Mouse (Mus musculus) intestine, embryonic 14.5 days (tissue): ENCODE results near the gene Mcpt1. TPM values are rescaled to one million over a fixed set of nuclear protein-coding genes. Genes with fewer than 3 reads are reported as not detected.
"Not testable (repeated sequence)": the region's sequence is repeated elsewhere in the genome, so short reads cannot be mapped to it uniquely, and the experiment has no call there.

Experiments
- ATAC-seq: fragments of 200-750 bp; cut with Nextera tagmentation; replicated peaks from 2 replicates; pipeline ENCODE4 v1.8.0; 2017; ENCODE audit warnings: low read depth, moderate number of reproducible peaks, moderate TSS enrichment, moderate library complexity; ENCODE audit not compliant: low FRiP score, low TSS enrichment
- DNase-seq: peaks from one replicate; pipeline ENCODE4 v3.0.0-alpha.2; 2018; ENCODE audit warnings: low spot score
- H3K27ac ChIP-seq: fragments of 300-500 bp; sonication (generic); 2 replicates; pipeline ENCODE4 v1.5.1; 2014; ENCODE audit warnings: low read depth, mild to moderate bottlenecking, control low read depth
- H3K27me3 ChIP-seq: fragments of 300-500 bp; sonication (generic); replicated peaks from 2 replicates; pipeline ENCODE4 v1.6.1; 2014; ENCODE audit warnings: low read length, control low read depth; ENCODE audit not compliant: control insufficient read depth, insufficient read depth
- H3K36me3 ChIP-seq: fragments of 300-500 bp; sonication (generic); 2 replicates; pipeline ENCODE4 v1.6.1; 2014; ENCODE audit warnings: low read length, control low read depth; ENCODE audit not compliant: control insufficient read depth, insufficient read depth
- H3K4me1 ChIP-seq: fragments of 300-500 bp; sonication (generic); replicated peaks from 2 replicates; pipeline ENCODE4 v1.6.1; 2014; ENCODE audit warnings: low read length, control low read depth, mixed read lengths; ENCODE audit not compliant: control insufficient read depth, insufficient read depth
- H3K4me2 ChIP-seq: fragments of 300-500 bp; sonication (generic); 2 replicates; pipeline ENCODE4 v1.6.1; 2014; ENCODE audit warnings: low read length
- H3K4me3 ChIP-seq: fragments of 300-500 bp; sonication (generic); 2 replicates; pipeline ENCODE4 v1.5.1; 2014; ENCODE audit warnings: low read depth, low read length, control low read depth, mixed read lengths
- H3K9ac ChIP-seq: fragments of 300-500 bp; sonication (generic); 2 replicates; pipeline ENCODE4 v1.6.1; 2014; ENCODE audit warnings: mild to moderate bottlenecking, low read length
- H3K9me3 ChIP-seq: fragments of 300-500 bp; sonication (generic); 2 replicates; pipeline ENCODE4 v1.6.1; 2016; ENCODE audit warnings: low read length, control low read depth; ENCODE audit not compliant: control insufficient read depth
- WGBS: fragments of 180-500 bp; shearing (Covaris S2); extraction: QIAGEN DNeasy Blood & Tissue Kit; methylation state at CpG from one replicate; pipeline ENCODE4 v1.1.7; 2014; 5-methylcytosine and 5-hydroxymethylcytosine counted together
- polyA plus RNA-seq: library from polyadenylated mRNA; unstranded; fragments of >200 nt; fragmentation: Nextera tagmentation; extraction: Ambion mirVana; gene quantifications from 2 replicates; pipeline ENCODE4 v1.2.1, GENCODE M21; 2014

Gene Mcpt1
- polyA plus RNA-seq: 0.24 TPM in 2 replicates

GRCm38 (mm10) chr14:56017671-56018070 lies at the start of gene Mcpt1:
Gene Mcpt1, plus strand, starts transcription at chr14:56017971.
- H3K4me1 ChIP-seq, H3K9me3 ChIP-seq, H3K27ac ChIP-seq, H3K36me3 ChIP-seq, DNase-seq, H3K4me2 ChIP-seq, H3K27me3 ChIP-seq, ATAC-seq, H3K4me3 ChIP-seq, H3K9ac ChIP-seq: not testable (repeated sequence)
- 77% methylated on average over 3 of the region's 3 CpGs for WGBS

- H3K9me3 ChIP-seq, H3K4me2 ChIP-seq, DNase-seq, H3K36me3 ChIP-seq, H3K4me1 ChIP-seq, H3K9ac ChIP-seq, H3K27me3 ChIP-seq, ATAC-seq, H3K4me3 ChIP-seq, H3K27ac ChIP-seq: not testable (repeated sequence)
- WGBS: 67% methylated on average over 1 of the region's 3 CpGs
These were observed 30.3 kb upstream of the Mcpt1 start for GRCm38 (mm10) chr14:55987464-55987863.

GRCm38 (mm10) chr14:56013147-56013546 lies 4.6 kb upstream of the Mcpt1 start:
- Histone ChIP-seq H3K27ac (no peak overlapping the region), H3K9me3 (no peaks in the 10 kb centered on the region), H3K36me3 (no peaks in the 10 kb centered on the region), H3K9ac (no peak overlapping the region), H3K27me3 (no peaks in the 10 kb centered on the region), H3K4me3 (no peak overlapping the region), H3K4me1 (no peaks in the 10 kb centered on the region), H3K4me2 (no peak overlapping the region)
- 73% methylated on average over 3 of the region's 3 CpGs for WGBS
- ATAC-seq (no peak), DNase-seq (no peak)

- Histone ChIP-seq H3K9me3 (no peaks in the 10 kb centered on the region), H3K4me3 (no peak overlapping the region), H3K27me3 (no peaks in the 10 kb centered on the region), H3K27ac (no peak overlapping the region), H3K4me1 (no peaks in the 10 kb centered on the region), H3K36me3 (no peaks in the 10 kb centered on the region), H3K4me2 (no peak overlapping the region), H3K9ac (no peak overlapping the region)
- ATAC-seq: no peak
- WGBS: 93% methylated on average over 2 of the region's 2 CpGs
- no peak for DNase-seq
These were observed 3.8 kb upstream of the Mcpt1 start for GRCm38 (mm10) chr14:56013924-56014323.

GRCm38 (mm10) chr14:56019446-56019845 lies 1.7 kb downstream of the Mcpt1 start:
- Histone ChIP-seq H3K4me2 (no peak overlapping the region), H3K9me3 (no peaks in the 10 kb centered on the region), H3K27me3 (no peaks in the 10 kb centered on the region), H3K27ac (no peak overlapping the region), H3K9ac (no peak overlapping the region), H3K4me1 (no peaks in the 10 kb centered on the region), H3K36me3 (no peaks in the 10 kb centered on the region), H3K4me3 (no peak overlapping the region)
- 55% methylated on average over 1 of the region's 1 CpGs for WGBS
- ATAC-seq (no peak), DNase-seq (no peak)

GRCm38 (mm10) chr14:56021305-56021704 lies 3.5 kb downstream of the Mcpt1 start:
- H3K9ac ChIP-seq, H3K9me3 ChIP-seq, H3K4me3 ChIP-seq, H3K36me3 ChIP-seq, H3K4me2 ChIP-seq, DNase-seq, H3K27ac ChIP-seq, H3K27me3 ChIP-seq, ATAC-seq, H3K4me1 ChIP-seq: not testable (repeated sequence)
- WGBS: 64% methylated on average over 3 of the region's 4 CpGs

GRCm38 (mm10) chr14:56030395-56030794 lies 12.6 kb downstream of the Mcpt1 start, which contains the start of gene Mcpt9:
Gene Mcpt9, minus strand, starts transcription at chr14:56030495.
- H3K4me3 ChIP-seq, H3K27ac ChIP-seq, ATAC-seq, DNase-seq, H3K27me3 ChIP-seq, H3K9me3 ChIP-seq, H3K4me1 ChIP-seq, H3K4me2 ChIP-seq, H3K9ac ChIP-seq, H3K36me3 ChIP-seq: not testable (repeated sequence)
- whole genome bisulfite sequencing: 87% methylated on average over 3 of the region's 3 CpGs

- no peak overlapping the region for H3K9ac ChIP-seq
- DNase-seq: no peak
- H3K27ac ChIP-seq: no peak overlapping the region
- H3K4me2 ChIP-seq: no peak overlapping the region
- no peaks in the 10 kb centered on the region for H3K27me3 ChIP-seq
- no peak for ATAC-seq
- no peaks in the 10 kb centered on the region for H3K4me1 ChIP-seq
- WGBS: 57% methylated on average over 2 of the region's 2 CpGs
- H3K9me3 ChIP-seq: no peaks in the 10 kb centered on the region
- H3K4me3 ChIP-seq: no peak overlapping the region
- H3K36me3 ChIP-seq: no peaks in the 10 kb centered on the region
These were observed 16.7 kb downstream of the Mcpt1 start for GRCm38 (mm10) chr14:56034433-56034832.

GRCm38 (mm10) chr14:56041792-56042191 lies 24.0 kb downstream of the Mcpt1 start, which contains the start of gene Mcpt2:
Gene Mcpt2, plus strand, starts transcription at chr14:56042041.
- not testable (repeated sequence) for H3K9me3 ChIP-seq, DNase-seq, H3K36me3 ChIP-seq, H3K4me1 ChIP-seq, H3K9ac ChIP-seq, H3K27ac ChIP-seq, H3K4me2 ChIP-seq, H3K4me3 ChIP-seq, H3K27me3 ChIP-seq, ATAC-seq
- 57% methylated on average over 1 of the region's 1 CpGs for WGBS
